Mouse (Mus musculus) right cerebral cortex, postnatal 25 days (tissue): ENCODE results near the gene Dhx34.
"Not testable (repeated sequence)": the region's sequence is repeated elsewhere in the genome, so short reads cannot be mapped to it uniquely, and the experiment has no call there.

Experiments
- DNase-seq: peaks from one replicate; pipeline ENCODE4 v3.0.0; 2022

Dhx34 gene

DNA sequence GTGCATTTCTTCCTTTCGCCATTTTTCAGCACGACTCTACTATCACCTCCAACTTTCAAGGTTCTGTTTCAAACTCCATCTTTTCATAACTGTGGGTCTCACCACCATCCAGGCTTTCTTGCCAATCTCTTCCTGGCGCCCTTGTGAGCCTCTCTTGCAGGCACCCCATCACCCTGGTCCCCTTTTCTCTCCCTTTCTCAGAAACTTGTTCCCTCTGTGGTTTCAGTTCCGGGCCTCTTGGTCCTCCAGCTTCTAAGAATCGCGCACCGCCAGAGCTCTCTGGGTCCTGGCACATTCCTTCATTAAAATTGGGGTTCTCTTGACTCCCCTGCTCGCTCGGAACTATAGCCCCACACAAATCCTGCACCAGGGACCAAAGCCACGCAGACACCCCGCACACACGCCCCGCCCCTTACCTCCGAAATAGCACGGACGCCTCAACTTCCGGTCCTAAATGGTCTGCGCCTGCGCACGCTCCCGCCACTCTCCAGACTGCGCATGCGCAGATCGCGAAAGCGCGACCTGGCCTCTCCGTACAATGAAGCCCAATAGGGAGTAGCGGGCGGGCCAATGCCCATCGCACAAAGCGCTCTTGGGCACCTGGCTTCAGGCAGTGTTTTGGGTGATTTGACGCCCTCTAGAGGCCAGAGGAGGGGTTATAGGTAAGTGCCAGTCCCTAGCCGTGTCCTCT is at the start of gene Dhx34:
Gene Dhx34, minus strand, starts transcription at position 456 of the 691 bp plus-strand sequence.
- peak; percentile 95 for DNase-seq

DNA sequence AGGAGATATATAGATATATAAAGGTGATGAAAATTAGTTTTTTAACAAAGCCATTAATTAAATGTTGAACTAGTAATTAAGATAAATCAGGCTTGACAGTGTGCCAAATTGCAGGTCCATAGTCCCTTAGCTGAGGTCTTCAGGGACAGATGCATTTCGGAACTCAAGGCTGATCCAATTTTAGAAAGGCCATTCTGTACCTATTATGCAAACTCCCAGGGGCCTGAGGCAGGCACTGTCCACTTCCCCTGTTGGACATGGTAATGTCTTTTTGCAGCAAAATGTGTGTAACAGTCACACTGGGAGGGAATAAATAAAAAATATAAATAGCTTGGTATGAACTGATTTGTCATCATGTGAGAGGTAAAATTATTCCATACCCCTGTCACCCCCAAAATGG is 49.3 kb upstream of the Dhx34 start:
- no peak for DNase-seq

DNA sequence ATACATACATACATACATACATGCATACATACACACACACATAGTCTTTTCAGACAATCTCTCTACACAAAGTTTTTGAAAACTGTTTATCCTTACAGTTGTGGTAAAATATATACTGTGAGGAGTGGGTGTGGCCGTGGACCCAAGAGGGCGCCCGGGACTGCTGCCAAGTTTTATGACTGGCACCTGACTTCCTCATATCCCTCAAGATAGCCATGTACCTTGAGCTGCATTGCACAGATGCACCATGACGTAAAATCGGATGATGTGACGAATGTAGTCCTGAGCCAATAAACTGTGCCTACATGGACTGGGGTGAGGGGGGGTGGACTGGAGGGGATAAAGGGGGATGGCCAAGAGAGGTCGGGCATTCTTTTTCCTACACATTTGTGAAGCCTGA is 44.8 kb upstream of the Dhx34 start:
- not testable (repeated sequence) for DNase-seq

DNA sequence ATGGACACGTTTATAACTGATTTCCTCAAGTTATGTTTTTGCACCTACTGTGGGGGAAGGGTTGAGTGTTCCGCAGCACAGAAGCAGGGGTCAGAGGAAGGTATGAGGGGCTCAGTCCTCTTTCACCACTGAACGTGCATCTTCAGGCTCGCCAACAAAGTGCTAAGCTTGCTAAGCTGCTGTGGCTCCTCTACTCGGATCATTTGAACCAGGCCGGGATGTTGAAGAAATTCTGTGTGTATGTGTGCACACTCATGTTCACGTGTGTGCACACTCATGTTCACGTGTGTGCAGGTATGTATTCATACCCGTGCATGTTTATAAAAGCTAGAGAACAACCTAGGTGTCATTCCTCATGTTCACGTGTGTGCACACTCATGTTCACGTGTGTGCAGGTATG is 44.0 kb upstream of the Dhx34 start:
- no peak for DNase-seq

DNA sequence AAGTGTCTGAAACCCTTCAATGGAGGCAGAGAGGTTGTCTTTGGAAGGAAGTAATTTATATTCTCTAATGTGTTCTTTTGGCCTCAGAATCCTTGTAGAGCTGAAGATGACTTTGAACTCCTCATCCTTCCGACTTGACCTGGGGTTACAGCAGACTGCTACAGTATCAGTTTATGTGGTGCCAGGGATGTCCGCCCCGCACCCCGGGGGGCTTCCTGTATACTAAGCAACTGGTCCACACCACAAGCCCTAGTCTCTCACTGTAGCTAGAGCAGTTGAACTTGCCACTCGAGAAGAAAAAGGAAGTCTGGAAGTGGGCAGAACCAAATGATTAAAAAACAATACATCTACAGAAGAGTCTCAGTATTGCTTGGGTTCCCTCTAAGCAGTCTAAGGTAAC is 42.0 kb upstream of the Dhx34 start:
- DNase-seq: no peak

DNA sequence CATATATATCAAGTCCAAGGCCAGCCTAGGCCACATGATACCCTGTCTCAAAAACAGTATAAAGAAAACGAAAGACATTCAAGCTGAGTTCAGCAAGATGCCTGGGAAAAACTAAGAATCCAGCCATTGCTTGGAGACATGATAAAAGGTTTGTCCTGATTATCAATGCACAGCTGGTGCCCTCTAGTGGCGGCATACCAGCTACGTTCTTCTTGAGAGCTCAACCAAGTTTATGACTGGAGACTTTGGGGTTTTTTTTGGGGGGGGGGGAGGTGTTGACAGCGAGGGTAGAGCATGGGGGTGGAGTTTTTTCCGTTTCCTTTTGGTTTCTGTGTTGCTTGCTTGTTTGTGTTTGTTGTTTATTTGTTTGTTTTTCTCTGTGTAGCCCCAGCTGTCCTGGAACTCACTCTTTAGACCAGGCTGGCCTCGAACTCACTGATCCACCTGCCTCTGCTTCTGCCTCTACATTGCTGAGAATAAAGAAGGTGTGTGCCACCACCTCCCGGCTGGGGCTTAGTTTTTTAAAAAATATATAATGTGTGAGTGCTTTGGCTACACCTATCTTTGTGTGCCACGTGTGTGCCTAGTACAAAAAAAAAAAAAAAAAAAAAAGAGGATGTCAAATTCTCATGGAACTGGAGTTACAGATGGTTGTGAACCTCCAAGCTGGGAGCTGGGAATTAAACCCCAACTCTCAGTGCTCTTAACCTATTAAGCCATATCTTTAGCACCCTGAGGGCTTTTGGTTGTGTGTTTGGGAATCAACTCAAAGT is 41.4 kb upstream of the Dhx34 start:
- DNase-seq: peak; percentile 61

DNA sequence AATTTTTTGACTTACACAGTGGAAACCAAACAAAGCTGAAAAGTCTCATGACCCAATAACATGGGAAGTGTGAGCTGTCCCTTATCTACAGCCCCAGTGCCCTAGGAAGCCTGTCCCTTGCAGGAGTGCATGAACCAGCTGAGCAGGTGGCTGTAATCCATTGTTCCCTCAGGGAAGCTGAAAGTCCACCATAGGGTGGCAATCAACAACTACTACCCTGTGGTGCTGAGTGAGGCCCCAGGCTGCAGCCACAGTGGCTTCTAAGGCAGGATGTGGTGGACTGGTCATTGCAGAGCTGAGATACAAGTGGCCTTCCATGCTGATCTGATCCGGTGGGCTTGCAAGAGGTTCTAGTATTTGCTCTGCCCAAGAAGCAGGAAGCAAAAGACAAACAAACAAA is 39.3 kb upstream of the Dhx34 start:
- no peak for DNase-seq

DNA sequence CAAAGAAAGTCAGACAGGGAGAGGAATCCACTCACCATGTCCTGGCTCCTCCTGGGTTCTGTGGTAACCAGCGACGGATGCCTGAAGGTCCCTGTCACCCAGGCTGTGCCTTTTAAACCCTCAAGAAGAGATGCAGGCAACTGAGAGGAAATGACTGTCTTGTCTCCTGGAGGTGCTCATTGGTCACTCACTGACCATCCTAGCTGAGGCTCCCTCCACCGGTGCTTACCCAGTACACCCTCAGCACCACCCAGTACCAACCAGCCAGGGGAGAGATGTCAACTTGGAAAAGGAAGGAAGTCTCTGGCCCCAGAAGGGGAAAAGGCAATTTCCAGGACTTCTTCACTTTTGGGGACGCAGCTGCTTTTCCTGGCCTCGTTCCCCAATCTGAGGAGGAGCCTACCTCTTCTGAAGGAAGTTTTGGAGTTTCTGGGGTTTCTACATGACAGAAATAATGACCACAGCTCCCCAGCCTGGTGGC is 37.3 kb upstream of the Dhx34 start, which contains the start of gene C5ar1:
Gene C5ar1, minus strand, starts transcription at position 431 of the 481 bp plus-strand sequence.
- DNase-seq: no peak

DNA sequence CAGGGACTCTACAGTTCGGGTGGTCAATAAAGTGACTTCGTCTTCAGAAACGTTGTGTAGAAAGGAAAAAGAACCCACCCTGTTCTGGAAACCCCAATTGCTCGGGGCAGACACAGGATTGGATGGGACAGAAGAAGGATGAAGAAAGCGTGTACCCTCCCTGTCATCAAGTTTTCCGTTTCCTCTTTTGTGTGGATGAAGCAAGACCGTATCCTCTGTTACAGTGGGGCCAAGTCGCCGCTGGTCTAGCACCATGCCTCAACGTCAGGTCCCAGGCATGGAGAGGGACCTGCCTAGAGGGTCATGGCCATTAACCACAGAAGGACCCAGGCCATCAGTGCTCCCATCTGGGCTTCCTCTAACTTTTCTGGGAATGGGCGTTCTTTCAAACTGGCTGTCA is 36.0 kb upstream of the Dhx34 start:
- no peak for DNase-seq

DNA sequence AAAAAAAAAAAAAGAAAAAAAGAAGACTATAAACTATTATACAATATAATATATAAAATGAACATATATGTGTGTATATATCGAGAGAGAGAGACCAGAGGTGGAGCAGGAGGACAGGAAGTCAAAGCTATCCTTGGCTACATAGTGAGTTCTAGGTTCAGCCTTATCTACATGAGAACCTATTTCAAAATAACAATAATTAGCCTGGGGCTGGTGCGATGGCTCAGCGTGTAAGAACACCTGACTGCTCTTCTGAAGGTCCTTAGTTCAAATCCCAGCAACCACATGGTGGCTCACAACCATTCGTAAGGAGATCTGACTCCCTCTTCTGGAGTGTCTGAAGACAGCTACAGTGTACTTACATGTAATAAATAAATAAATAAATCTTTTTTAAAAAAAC is 34.1 kb upstream of the Dhx34 start:
- DNase-seq: not testable (repeated sequence)

DNA sequence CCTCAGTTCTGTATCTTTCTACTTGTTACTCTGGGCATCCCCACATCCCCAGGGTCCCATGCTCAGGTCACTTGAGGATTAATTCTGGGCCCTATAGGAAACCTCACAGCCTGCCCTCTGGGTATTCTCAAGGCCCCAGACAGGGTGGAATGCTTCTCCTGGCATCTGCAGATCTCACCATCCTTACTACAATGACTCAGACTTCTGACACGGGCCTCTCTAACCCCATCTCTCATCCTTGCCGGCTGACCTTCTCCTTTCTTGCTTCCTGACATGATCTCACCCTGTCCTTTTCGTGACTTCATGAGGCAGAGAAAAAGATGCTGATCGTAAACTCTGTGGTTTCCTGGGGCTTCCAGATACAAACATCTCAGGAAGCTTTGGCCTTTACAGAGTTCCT is 32.4 kb upstream of the Dhx34 start:
- no peak for DNase-seq

DNA sequence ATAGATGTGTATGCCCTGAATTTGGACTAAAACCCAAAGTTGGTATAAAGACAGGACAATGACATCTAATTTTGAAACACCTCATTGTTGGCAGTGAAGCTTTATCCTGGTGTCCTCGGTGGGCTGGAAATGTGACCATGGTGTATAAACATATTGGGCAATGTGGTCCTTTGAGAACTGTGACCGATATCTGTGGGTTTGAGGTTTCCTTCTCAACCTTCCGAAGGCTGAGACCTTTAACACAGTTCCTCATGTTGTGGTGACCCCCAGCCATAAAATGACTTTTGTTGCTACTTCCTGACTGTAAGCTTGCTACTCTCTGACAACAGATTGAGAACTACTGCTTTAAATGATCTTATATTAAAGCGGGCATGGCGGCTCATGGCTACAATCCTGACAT is 28.9 kb upstream of the Dhx34 start:
- no peak for DNase-seq

DNA sequence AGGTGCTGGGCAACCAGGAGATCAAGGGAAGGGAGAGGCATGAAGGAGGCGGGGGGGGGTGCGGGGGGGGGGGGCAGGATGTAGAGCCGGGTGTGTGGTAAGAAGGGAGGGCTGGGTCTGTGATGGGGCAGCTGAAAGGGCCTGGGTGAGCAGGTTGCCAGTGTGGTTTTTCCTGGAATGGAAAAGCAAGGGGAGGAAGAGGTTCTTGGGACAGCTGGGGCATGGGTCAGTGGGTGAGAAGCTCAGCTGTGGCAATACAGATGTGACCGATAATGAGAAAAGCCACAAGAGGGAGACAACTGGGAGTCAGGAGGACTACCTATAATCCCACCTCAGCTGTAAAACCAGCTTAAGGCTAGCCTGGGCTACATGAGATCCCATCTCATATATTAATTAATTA is 24.1 kb upstream of the Dhx34 start:
- DNase-seq: no peak

DNA sequence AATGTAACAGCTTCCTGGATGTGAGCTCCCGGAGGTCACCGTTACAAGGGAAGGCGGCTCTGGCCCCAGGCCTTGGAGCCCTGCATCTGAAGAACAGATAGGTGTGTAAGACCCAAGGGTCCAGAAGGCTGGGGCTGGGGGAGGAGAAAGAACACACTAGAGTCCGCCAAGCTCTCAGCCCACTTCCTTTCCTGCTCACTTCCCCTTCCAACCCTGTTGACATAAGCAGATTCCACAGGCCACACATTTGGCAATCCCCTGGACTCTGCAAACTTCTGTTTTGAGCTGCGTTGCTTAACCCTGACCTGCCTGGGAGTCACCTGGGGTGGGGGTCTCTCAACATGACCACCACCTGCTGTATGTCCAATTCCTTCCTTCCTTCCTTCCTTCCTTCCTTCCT is 22.2 kb upstream of the Dhx34 start, which contains the start of gene C5ar2:
Gene C5ar2, minus strand, starts transcription at position 88 of the 400 bp plus-strand sequence.
- DNase-seq: no peak

DNA sequence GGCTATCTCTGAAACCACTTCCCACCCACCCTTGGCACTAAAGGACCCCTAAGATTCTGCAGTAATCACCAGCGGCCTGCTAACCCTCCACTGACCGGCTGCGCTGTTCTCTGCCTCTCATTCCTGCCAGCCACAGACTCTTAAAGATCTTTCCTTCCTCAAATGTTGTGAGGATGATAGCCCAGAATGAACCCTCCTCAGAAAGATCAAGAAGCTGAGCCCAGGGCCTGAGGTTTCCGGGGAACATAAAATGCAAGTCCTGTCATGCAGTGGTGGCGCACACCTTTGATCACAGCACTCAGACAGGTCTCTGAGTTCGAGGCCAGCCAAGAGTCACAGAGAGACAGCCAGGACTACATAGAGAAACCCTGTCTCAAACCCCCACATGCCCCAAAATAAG is 20.4 kb upstream of the Dhx34 start:
- DNase-seq: no peak

DNA sequence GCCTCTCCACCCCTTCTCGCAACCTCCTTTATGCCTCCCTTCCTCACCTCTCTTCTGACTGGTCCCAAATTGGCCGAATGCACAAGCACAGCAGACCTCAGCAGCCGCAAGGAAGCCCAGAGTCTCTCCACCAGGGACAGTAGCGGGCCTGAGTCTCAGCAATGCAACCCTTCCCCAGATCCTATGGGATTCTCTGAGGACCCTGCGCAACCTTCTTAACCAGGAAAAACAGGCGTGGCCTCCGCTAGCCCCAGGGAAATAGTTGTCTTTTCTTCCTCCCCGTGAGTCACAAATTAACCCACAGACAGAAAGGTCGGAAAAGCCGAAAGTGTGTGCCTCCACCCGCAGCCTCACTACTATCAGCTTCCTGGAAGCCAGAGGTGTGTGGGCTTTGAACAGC is 19.9 kb upstream of the Dhx34 start:
- no peak for DNase-seq

DNA sequence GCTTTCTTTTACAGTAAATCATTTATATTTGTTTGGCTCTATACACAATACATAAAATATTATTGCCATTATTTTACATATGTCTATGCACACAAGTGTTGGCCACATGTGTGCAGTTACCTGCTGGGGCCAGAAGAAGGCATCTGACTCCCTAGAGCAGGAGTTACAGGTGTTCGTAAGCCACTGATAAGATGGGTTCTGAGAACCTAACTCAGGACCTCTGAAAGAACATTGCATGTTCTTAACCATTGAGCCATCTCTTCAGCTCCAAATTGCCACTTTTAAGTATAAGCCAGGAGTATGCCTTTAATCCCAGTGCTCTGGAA is 19.1 kb upstream of the Dhx34 start:
- DNase-seq: no peak

DNA sequence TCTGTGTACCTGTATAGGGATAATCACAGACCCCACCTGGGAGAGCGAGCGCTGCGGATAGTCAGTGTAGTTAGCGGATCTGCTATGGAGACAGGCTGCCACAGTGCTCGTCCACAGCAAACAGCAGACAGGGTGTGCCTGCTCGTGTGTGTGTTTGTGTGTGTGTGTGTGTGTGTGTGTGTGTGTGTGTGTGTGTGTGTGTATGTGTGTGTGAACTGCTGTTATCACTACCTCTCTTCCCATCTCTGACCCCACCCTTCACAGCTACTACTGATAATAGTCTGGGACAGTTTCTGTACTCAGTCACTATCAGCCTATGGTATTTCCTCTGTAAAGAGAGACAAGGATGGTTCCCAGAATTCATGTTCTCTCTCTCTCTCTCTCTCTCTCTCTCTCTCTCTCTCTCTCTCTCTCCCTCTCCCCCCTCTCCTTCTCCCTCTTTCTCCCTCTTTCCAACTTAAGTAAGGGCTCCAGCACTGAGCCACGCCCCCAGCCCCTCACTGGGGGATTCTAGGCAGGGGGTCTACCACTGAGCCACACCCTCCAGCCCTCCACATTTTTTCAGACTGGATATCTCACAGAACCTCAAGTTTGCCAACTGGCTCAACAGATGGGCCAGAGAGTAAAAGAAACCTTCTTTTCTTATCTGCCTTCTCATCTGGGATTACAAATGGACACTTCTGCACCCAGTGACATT is 18.6 kb upstream of the Dhx34 start:
- no peak for DNase-seq

DNA sequence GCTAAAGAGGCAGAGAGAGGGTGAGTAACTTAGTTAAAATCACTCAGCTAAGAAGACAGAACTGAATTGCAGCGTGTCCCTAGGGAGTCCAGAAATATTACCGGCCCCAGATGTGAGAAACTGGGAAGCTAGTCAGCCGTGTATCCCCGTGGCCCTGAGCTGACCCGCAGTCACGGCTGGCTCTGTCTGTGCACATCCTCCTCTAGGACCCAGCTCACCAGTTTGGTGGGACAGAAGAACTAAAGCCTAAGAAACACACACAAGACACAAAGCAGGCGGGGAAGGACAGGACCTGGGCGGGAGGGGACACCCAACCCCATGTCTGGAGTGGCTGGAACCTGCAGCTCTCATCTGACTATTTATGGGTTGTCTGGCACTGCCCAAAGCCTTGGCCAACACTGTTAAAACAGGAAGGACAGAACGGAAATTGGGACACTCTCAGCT is 17.7 kb upstream of the Dhx34 start:
- no peak for DNase-seq

DNA sequence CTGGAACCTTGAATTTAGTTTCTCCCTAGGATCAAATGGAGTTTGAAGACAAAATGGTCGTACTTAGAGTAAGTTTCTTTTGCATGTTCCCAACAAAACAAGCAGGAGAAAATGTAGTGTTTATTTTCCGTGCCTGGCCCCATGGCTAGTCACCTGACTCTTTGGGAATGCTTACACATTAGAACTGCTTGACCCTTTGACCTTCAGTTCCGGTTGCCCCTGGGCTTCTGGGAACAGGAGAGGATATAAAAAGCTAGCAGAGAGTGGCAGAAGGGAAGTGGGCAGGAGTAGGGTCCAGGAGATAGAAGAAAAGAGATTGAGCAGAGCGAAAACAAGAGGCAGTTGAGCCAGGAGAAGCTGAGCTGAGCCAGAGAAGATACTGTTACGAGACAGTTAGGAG is 8.0 kb upstream of the Dhx34 start:
- no peak for DNase-seq

DNA sequence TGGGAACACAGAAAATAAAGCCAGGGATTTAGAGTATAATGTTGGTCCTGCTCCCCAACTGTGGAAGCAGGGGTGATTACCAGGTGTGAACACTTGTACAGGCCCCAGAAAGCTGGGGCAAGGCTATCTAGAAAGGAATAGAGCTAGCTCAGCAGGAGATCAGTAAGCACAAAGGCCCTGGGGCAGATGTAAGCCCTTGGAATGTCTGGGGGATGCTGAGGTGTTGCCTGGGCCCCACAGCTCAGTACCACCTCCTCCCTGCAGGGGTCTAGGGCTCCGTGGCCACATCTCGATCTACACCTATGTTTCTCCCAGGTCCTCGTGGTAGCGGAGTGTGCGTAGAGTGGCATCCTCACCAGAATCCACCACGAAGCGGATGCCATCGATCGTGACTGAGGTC is 7.9 kb downstream of the Dhx34 start:
- DNase-seq: no peak

DNA sequence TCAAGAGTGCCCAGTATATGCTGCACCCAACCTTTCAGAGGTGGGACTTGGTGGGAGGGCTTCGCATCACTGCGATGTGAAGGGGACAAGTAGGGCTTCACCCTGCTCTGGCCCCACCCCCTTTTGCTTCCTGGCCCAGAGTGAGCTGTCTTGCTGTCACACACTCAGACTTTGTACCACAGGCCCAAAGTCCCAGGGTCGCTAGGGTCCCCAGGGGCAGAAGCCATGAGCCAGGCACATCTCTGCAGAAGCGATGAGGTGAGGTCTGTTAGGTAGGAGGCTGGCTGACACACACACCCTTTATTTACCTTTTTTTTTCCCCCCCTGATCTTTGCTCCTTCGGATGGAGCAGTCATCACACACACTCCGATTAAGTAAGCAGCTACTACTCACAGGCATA is 8.6 kb downstream of the Dhx34 start:
- no peak for DNase-seq

DNA sequence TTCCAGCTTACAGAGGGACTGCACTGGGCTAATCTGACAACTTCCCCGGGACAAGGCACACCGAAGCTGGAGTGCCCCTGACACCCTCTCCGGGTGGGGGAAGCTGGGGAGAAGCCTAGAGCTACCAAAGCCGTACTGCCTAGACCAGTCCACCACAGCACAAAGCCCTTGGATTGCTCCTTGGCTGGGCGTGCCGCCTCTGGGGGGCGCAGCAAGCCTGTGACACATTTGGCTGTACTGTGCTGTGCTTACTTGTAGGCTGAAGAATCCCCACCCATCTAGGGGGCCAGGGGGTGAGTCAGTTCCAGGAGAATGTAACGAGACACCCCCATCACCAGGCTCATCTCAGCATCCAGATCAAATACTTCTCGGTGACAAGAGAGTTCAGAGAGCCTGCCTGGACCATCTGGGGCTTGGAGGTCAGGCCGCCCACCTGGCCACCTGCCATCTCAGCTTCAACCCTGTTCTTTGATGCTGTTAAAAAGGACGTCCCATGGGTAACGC is 10.9 kb downstream of the Dhx34 start:
- no peak for DNase-seq
